Mouse (Mus musculus) frontal cortex, postnatal 14 days (tissue): Measurements from ENCODE around the gene Ntrk3.

Experiments
- DNase-seq, 2 experiments: peaks; one replicate each; pipeline ENCODE4 v3.0.0; 2022; ENCODE audit warnings: low spot score in 2 of 2

Gene Ntrk3

GRCm38 (mm10) chr7:78737614-78738210, at the start of gene Ntrk3:
TSS of gene Ntrk3 (minus strand) at chr7:78738012.
- no peak for DNase-seq

GRCm38 (mm10) chr7:78785906-78786305, 48.1 kb upstream of the Ntrk3 start:
- DNase-seq: no peak

GRCm38 (mm10) chr7:78782639-78783581, 45.1 kb upstream of the Ntrk3 start, which contains the start of the genes Mrps11 and Mrpl46:
TSS of gene Mrps11 (plus strand) at chr7:78783119.
TSS of gene Mrpl46 (minus strand) at chr7:78783531.
- DNase-seq: peak; percentile 72 to 83

GRCm38 (mm10) chr7:78778741-78779140, 40.9 kb upstream of the Ntrk3 start:
- no peak for DNase-seq

- no peak for DNase-seq
These were observed 33.1 kb upstream of the Ntrk3 start for GRCm38 (mm10) chr7:78770936-78771335.

- DNase-seq: no peak
These were observed 31.4 kb upstream of the Ntrk3 start for GRCm38 (mm10) chr7:78769075-78769652.

GRCm38 (mm10) chr7:78767929-78768531, 30.2 kb upstream of the Ntrk3 start:
- no peak for DNase-seq

GRCm38 (mm10) chr7:78766019-78766683, 28.3 kb upstream of the Ntrk3 start:
- DNase-seq: peak; percentile 82 to 90

- DNase-seq: no peak
These were observed 27.4 kb upstream of the Ntrk3 start for GRCm38 (mm10) chr7:78765215-78765631.

- DNase-seq: no peak
These were observed 26.0 kb upstream of the Ntrk3 start for GRCm38 (mm10) chr7:78763801-78764200.

GRCm38 (mm10) chr7:78754458-78755000, 16.7 kb upstream of the Ntrk3 start:
- DNase-seq: no peak

GRCm38 (mm10) chr7:78753752-78754457, 16.1 kb upstream of the Ntrk3 start:
- no peak for DNase-seq

GRCm38 (mm10) chr7:78752961-78753360, 15.1 kb upstream of the Ntrk3 start:
- DNase-seq: no peak

- DNase-seq: no peak
These were observed 6.0 kb upstream of the Ntrk3 start for GRCm38 (mm10) chr7:78743731-78744385.

GRCm38 (mm10) chr7:78739351-78740000, 1.7 kb upstream of the Ntrk3 start:
- no peak for DNase-seq

GRCm38 (mm10) chr7:78737196-78737595, 616 bp downstream of the Ntrk3 start:
- DNase-seq: no peak

- DNase-seq: peak in 1 of 2 experiments; percentile 30
These were observed 6.4 kb downstream of the Ntrk3 start for GRCm38 (mm10) chr7:78731391-78731790.

GRCm38 (mm10) chr7:78724591-78724990, 13.2 kb downstream of the Ntrk3 start:
- no peak for DNase-seq

GRCm38 (mm10) chr7:78722051-78722450, 15.8 kb downstream of the Ntrk3 start:
- no peak for DNase-seq
